Mouse (Mus musculus) left cerebral cortex, adult 8-10 months (tissue): ENCODE measurements around the gene Wfdc9. TPM values are rescaled to one million over a fixed set of nuclear protein-coding genes. Genes with fewer than 3 reads are reported as not detected.
"Not testable (repeated sequence)": the region's sequence is repeated elsewhere in the genome, so short reads cannot be mapped to it uniquely, and the experiment has no call there.

Experiments used
- DNase-seq, 2 experiments: peaks; one replicate each; pipeline ENCODE4 v3.0.0; 2022; ENCODE audit warnings: low spot score in 2 of 2
- total RNA-seq, 4 experiments: library from RNA; stranded (reverse); gene quantifications; 2 replicates each; pipeline ENCODE4 v1.2.4; 2022

Wfdc9 gene
- total RNA-seq, 4 experiments from 2014 or later, result not detected

GRCm38 (mm10) chr2:164619050-164619449, 37.3 kb downstream of the Wfdc9 start:
- no peak for DNase-seq

GRCm38 (mm10) chr2:164615386-164615785, 41.0 kb downstream of the Wfdc9 start:
- no peak for DNase-seq

GRCm38 (mm10) chr2:164613471-164613870, 42.9 kb downstream of the Wfdc9 start, which contains the start of the genes Wfdc6b and Wfdc8:
TSS of gene Wfdc6b (plus strand) at chr2:164613522.
TSS of gene Wfdc8 (minus strand) at chr2:164613626.
- DNase-seq, result not testable (repeated sequence)

GRCm38 (mm10) chr2:164608781-164609180, 47.6 kb downstream of the Wfdc9 start:
- no peak for DNase-seq

- DNase-seq, result peak in 1 of 2 experiments; percentile 15
These were observed 52.0 kb downstream of the Wfdc9 start for GRCm38 (mm10) chr2:164604411-164604810.

GRCm38 (mm10) chr2:164603482-164603881, 52.9 kb downstream of the Wfdc9 start:
- DNase-seq, result no peak

GRCm38 (mm10) chr2:164600179-164600578, 56.2 kb downstream of the Wfdc9 start:
- no peak for DNase-seq

Other genes starting within 250 kb of the Wfdc9 start
- gene Sdc4, start 212.7 kb downstream of the Wfdc9 start, total RNA-seq, result 100 to 1,000 TPM in 1 of 4 experiments, 10 to 100 TPM in 3; 81.2 to 117 (median 89.0) TPM
- gene Sys1, start 199.6 kb downstream of the Wfdc9 start, total RNA-seq, result 10 to 100 TPM; 39.4 to 46.1 (median 40.6) TPM
- 10 to 100 TPM in 1 of 4 experiments, 1 to 10 TPM in 3; 4.4 to 15.6 (median 6.3) TPM for gene Gm20458, start 195.6 kb downstream of the Wfdc9 start, total RNA-seq
- not detected for gene Trp53tg5, start 182.9 kb downstream of the Wfdc9 start, total RNA-seq
- 100 to 1,000 TPM; 140 to 155 (median 147) TPM for gene Dbndd2, start 170.5 kb downstream of the Wfdc9 start, total RNA-seq
- gene Pigt, start 159.1 kb downstream of the Wfdc9 start, total RNA-seq, result 10 to 100 TPM; 84.0 to 97.2 (median 89.5) TPM
- gene Wfdc2, start 94.2 kb downstream of the Wfdc9 start, total RNA-seq, result 1 to 10 TPM in 2 of 4 experiments, under 1 TPM in 2; 0.98 to 1.5 (median 1.1) TPM
- gene Spint3, start 83.1 kb downstream of the Wfdc9 start, total RNA-seq, result not detected
- not detected for gene Wfdc6a, start 71.1 kb downstream of the Wfdc9 start, total RNA-seq
- not detected for gene Eppin, start 63.0 kb downstream of the Wfdc9 start, total RNA-seq
- not detected for gene Wfdc6b, start 43.1 kb downstream of the Wfdc9 start, total RNA-seq
- gene Wfdc8, start 43.0 kb downstream of the Wfdc9 start, total RNA-seq, result not detected
- gene Wfdc16, start 17.8 kb downstream of the Wfdc9 start, total RNA-seq, result not detected
- not detected for gene Wfdc10, start 537 bp downstream of the Wfdc9 start, total RNA-seq
- not detected for gene Wfdc11, start 17.5 kb upstream of the Wfdc9 start, total RNA-seq
- not detected for gene Wfdc13, start 28.5 kb upstream of the Wfdc9 start, total RNA-seq
- gene Spint4, start 41.9 kb upstream of the Wfdc9 start, total RNA-seq, result not detected
- not detected for gene Spint5, start 58.7 kb upstream of the Wfdc9 start, total RNA-seq
- gene Wfdc3, start 89.3 kb upstream of the Wfdc9 start, total RNA-seq, result 1 to 10 TPM; 1.3 to 3.9 (median 2.1) TPM
- 10 to 100 TPM; 32.2 to 38.7 (median 35.5) TPM for gene Dnttip1, start 89.4 kb upstream of the Wfdc9 start, total RNA-seq
- gene Ube2c, start 113.3 kb upstream of the Wfdc9 start, total RNA-seq, result under 1 TPM in 2 of 4 experiments, not detected in 2; 0.50 to 0.53 TPM
- 1 to 10 TPM in 3 of 4 experiments, not detected in 1; 1.7 to 5.6 (median 4.5) TPM for gene Tnnc2, start 123.4 kb upstream of the Wfdc9 start, total RNA-seq
- 10 to 100 TPM; 46.4 to 53.8 (median 51.0) TPM for gene Snx21, start 129.2 kb upstream of the Wfdc9 start, total RNA-seq
- 10 to 100 TPM; 22.0 to 27.6 (median 26.4) TPM for gene Acot8, start 148.3 kb upstream of the Wfdc9 start, total RNA-seq
- gene Zswim3, start 148.5 kb upstream of the Wfdc9 start, total RNA-seq, result 1 to 10 TPM; 7.1 to 10.0 (median 8.7) TPM
- 10 to 100 TPM; 20.3 to 25.7 (median 23.9) TPM for gene Zswim1, start 166.1 kb upstream of the Wfdc9 start, total RNA-seq
- 1 to 10 TPM in 2 of 4 experiments, not detected in 2; 1.0 to 1.4 TPM for gene Spata25, start 172.0 kb upstream of the Wfdc9 start, total RNA-seq
- gene Ctsa, start 176.3 kb upstream of the Wfdc9 start, total RNA-seq, result 100 to 1,000 TPM; 112 to 182 (median 135) TPM
- 1 to 10 TPM; 4.5 to 7.1 (median 5.5) TPM for gene Neurl2, start 176.9 kb upstream of the Wfdc9 start, total RNA-seq
- gene Pltp, start 201.1 kb upstream of the Wfdc9 start, total RNA-seq, result 100 to 1,000 TPM; 103 to 113 (median 109) TPM
- gene Pcif1, start 222.7 kb upstream of the Wfdc9 start, total RNA-seq, result 10 to 100 TPM; 47.7 to 59.4 (median 52.0) TPM